ENCODE assay signal across 8 mouse cellular contexts in genomic region chr7:126583251-126583709, GRCm38 (mm10). TPM values are rescaled to one million over a fixed set of nuclear protein-coding genes. Genes with fewer than 3 reads are reported as not detected.
A peak's percentile ranks its signal among the peaks of the same experiment; 100 is the strongest.
DNase-seq lines count a peak whose midpoint lies in the region; ATAC-seq lines count a peak whose summit lies in the region.

No protein-coding gene starts in this region.

- DNase-seq in c-Kit-positive CD71-negative TER-119-negative erythroid progenitor cells, embryonic 14.5 days (ENCODE audit: low read depth), result peak; percentile 72
- DNase-seq in forebrain, embryonic 10.5 days (ENCODE audit: extremely low spot score, low spot score), result peak; percentile 90
- DNase-seq in kidney, postnatal 14 days, result peak; percentile 93
- peak; percentile 93 for DNase-seq in naive thymus-derived CD4-positive, alpha-beta T cell, adult 2 months (ENCODE audit: low read depth)
- DNase-seq in splenic B cell, adult 2 months (ENCODE audit: low read depth, low spot score), result peak; percentile 93

- no peaks in the 10 kb centered on the region for H3K9me3 ChIP-seq in forebrain, embryonic 10.5 days
- no peaks in the 10 kb centered on the region for H3K9me3 ChIP-seq in heart, embryonic 15.5 days (replicated peaks)
- no peaks in the 10 kb centered on the region for H3K9me3 ChIP-seq in liver, embryonic 12.5 days (replicated peaks)

- peaks cover 16% of the 10 kb centered on the region; the same call in 1 of the 2 replicates for H3K36me3 ChIP-seq in forebrain, embryonic 10.5 days (replicated peaks)
- no peaks in the 10 kb centered on the region; the same call in 1 of the 2 replicates for H3K36me3 ChIP-seq in heart, embryonic 15.5 days
- H3K36me3 ChIP-seq in liver, embryonic 12.5 days, result 0 out of 2 replicates have a peak, but pooled peaks cover 5% of the 10 kb centered on the region
- H3K36me3 ChIP-seq in splenic B cell, adult 2 months (ENCODE audit: control insufficient read depth, insufficient read depth, low read length, poor library complexity, severe bottlenecking), result peaks cover 4% of the 10 kb centered on the region

- WGBS in forebrain, embryonic 10.5 days, result 1% methylated on average over 22 of the region's 22 CpGs
- 1% methylated on average over 22 of the region's 22 CpGs for WGBS in heart, embryonic 15.5 days
- under 1% methylated on average over 22 of the region's 22 CpGs for WGBS in liver, embryonic 12.5 days (ENCODE audit: insufficient replicate concordance)

- H3K4me2 ChIP-seq in heart, embryonic 15.5 days, result peak overlapping the region; percentile 91
- H3K4me2 ChIP-seq in liver, embryonic 12.5 days, result peak overlapping the region; percentile 87

- ATAC-seq in CD4-positive, CD25-positive, alpha-beta regulatory T cell, adult 4 months, result peak; percentile 87
- ATAC-seq in heart, embryonic 15.5 days (replicated peaks; ENCODE audit: insufficient number of reproducible peaks, insufficient read depth, low FRiP score, low read depth), result peak; percentile 72
- ATAC-seq in liver, embryonic 12.5 days, result peak; percentile 79

- peak overlapping the region; percentile 64 for H3K9ac ChIP-seq in heart, embryonic 15.5 days
- peak overlapping the region; percentile 71 for H3K9ac ChIP-seq in liver, embryonic 12.5 days

- H3K4me1 ChIP-seq in forebrain, embryonic 10.5 days, result peaks cover 31% of the 10 kb centered on the region
- H3K4me1 ChIP-seq in heart, embryonic 15.5 days (replicated peaks), result peaks cover 14% of the 10 kb centered on the region; the same call in 1 of the 2 replicates
- H3K4me1 ChIP-seq in liver, embryonic 12.5 days, result peaks cover 21% of the 10 kb centered on the region

- H3K4me3 ChIP-seq in forebrain, embryonic 10.5 days, result peak overlapping the region; percentile 69
- H3K4me3 ChIP-seq in heart, embryonic 15.5 days, result peak overlapping the region; percentile 67
- peak overlapping the region; percentile 66 for H3K4me3 ChIP-seq in liver, embryonic 12.5 days

- H3K27me3 ChIP-seq in forebrain, embryonic 10.5 days (ENCODE audit: poor library complexity, severe bottlenecking), result peaks cover 43% of the 10 kb centered on the region
- H3K27me3 ChIP-seq in heart, embryonic 15.5 days, result peaks cover 15% of the 10 kb centered on the region
- peaks cover 17% of the 10 kb centered on the region for H3K27me3 ChIP-seq in liver, embryonic 12.5 days (replicated peaks)
- no peaks in the 10 kb centered on the region for H3K27me3 ChIP-seq in splenic B cell, adult 2 months (ENCODE audit: control insufficient read depth, insufficient read depth, low read length, poor library complexity, severe bottlenecking)

- H3K27ac ChIP-seq in forebrain, embryonic 10.5 days, result peak overlapping the region; percentile 91
- H3K27ac ChIP-seq in heart, embryonic 15.5 days, result peak overlapping the region; percentile 83
- peak overlapping the region; percentile 76 for H3K27ac ChIP-seq in liver, embryonic 12.5 days

RNA-seq across cellular contexts. Expression of gene Apobr, which starts 1.5 kb away (rescaled TPM):
- polyA plus RNA-seq in CD4-positive, CD25-positive, alpha-beta regulatory T cell, adult 4 months (2017; shearing (Covaris generic)), result 1 to 10 TPM in 1 of 2 experiments, under 1 TPM in 1; 0.36 to 1.5 TPM
- polyA plus RNA-seq in forebrain, embryonic 10.5 days (2016; fragmentation: Nextera tagmentation; extraction: Ambion mirVana), result 0.67 and 0.79 TPM in 2 replicates
- 0.34 and 0.81 TPM in 2 replicates for polyA plus RNA-seq in heart, embryonic 15.5 days (2015; fragmentation: Nextera tagmentation; extraction: Ambion mirVana)
- polyA plus RNA-seq in liver, embryonic 12.5 days (2016; fragmentation: Nextera tagmentation; extraction: Ambion mirVana), result 0.77 and 1.1 TPM in 2 replicates

RNA-seq across cellular contexts. Expression of gene Cln3, which starts 2.3 kb away (rescaled TPM):
- polyA plus RNA-seq in CD4-positive, CD25-positive, alpha-beta regulatory T cell, adult 4 months (2017; shearing (Covaris generic)), result 100 to 1,000 TPM in 1 of 2 experiments, 10 to 100 TPM in 1; 79.9 to 150 TPM
- polyA plus RNA-seq in forebrain, embryonic 10.5 days (2016; fragmentation: Nextera tagmentation; extraction: Ambion mirVana), result 20.7 and 25.8 TPM in 2 replicates
- polyA plus RNA-seq in heart, embryonic 15.5 days (2015; fragmentation: Nextera tagmentation; extraction: Ambion mirVana), result 17.6 and 20.7 TPM in 2 replicates
- 12.5 TPM in 2 replicates for polyA plus RNA-seq in liver, embryonic 12.5 days (2016; fragmentation: Nextera tagmentation; extraction: Ambion mirVana)

RNA-seq across cellular contexts. Expression of gene Il27, which starts 11.5 kb away (rescaled TPM):
- polyA plus RNA-seq in CD4-positive, CD25-positive, alpha-beta regulatory T cell, adult 4 months (2017; shearing (Covaris generic)), result not detected
- polyA plus RNA-seq in forebrain, embryonic 10.5 days (2016; fragmentation: Nextera tagmentation; extraction: Ambion mirVana), result not detected in 2 replicates
- polyA plus RNA-seq in heart, embryonic 15.5 days (2015; fragmentation: Nextera tagmentation; extraction: Ambion mirVana), result 0.13 and 0.23 TPM in 2 replicates
- not detected in 2 replicates for polyA plus RNA-seq in liver, embryonic 12.5 days (2016; fragmentation: Nextera tagmentation; extraction: Ambion mirVana)

RNA-seq across cellular contexts. Expression of gene Eif3c, which starts 17.1 kb away (rescaled TPM):
- 100 to 1,000 TPM; 228 to 250 TPM for polyA plus RNA-seq in CD4-positive, CD25-positive, alpha-beta regulatory T cell, adult 4 months (2017; shearing (Covaris generic))
- 230 and 233 TPM in 2 replicates for polyA plus RNA-seq in forebrain, embryonic 10.5 days (2016; fragmentation: Nextera tagmentation; extraction: Ambion mirVana)
- 114 and 119 TPM in 2 replicates for polyA plus RNA-seq in heart, embryonic 15.5 days (2015; fragmentation: Nextera tagmentation; extraction: Ambion mirVana)
- polyA plus RNA-seq in liver, embryonic 12.5 days (2016; fragmentation: Nextera tagmentation; extraction: Ambion mirVana), result 157 and 164 TPM in 2 replicates

RNA-seq across cellular contexts. Expression of gene Nupr1, which starts 47.4 kb away (rescaled TPM):
- polyA plus RNA-seq in CD4-positive, CD25-positive, alpha-beta regulatory T cell, adult 4 months (2017; shearing (Covaris generic)), result under 1 TPM in 1 of 2 experiments, not detected in 1; 0.42 TPM
- 1.3 and 2.0 TPM in 2 replicates for polyA plus RNA-seq in forebrain, embryonic 10.5 days (2016; fragmentation: Nextera tagmentation; extraction: Ambion mirVana)
- polyA plus RNA-seq in heart, embryonic 15.5 days (2015; fragmentation: Nextera tagmentation; extraction: Ambion mirVana), result 14.2 and 19.8 TPM in 2 replicates
- polyA plus RNA-seq in liver, embryonic 12.5 days (2016; fragmentation: Nextera tagmentation; extraction: Ambion mirVana), result 3.2 and 3.7 TPM in 2 replicates

Comparison
In these comparisons a context has a peak if more than half of its experiments do, and no peak if none do; other contexts are left out.
1. Peak in every context shown above with its lines: DNase-seq, ATAC-seq, H3K4me3 ChIP-seq and H3K27ac ChIP-seq.